Mouse (Mus musculus) telencephalon, adult 2 months (tissue): ENCODE results near the gene Foxp1.

Experiments
- DNase-seq: peaks from one replicate; pipeline ENCODE4 v3.0.0-alpha.2; 2011; ENCODE audit warnings: low read depth, low spot score

The Foxp1 gene

DNA sequence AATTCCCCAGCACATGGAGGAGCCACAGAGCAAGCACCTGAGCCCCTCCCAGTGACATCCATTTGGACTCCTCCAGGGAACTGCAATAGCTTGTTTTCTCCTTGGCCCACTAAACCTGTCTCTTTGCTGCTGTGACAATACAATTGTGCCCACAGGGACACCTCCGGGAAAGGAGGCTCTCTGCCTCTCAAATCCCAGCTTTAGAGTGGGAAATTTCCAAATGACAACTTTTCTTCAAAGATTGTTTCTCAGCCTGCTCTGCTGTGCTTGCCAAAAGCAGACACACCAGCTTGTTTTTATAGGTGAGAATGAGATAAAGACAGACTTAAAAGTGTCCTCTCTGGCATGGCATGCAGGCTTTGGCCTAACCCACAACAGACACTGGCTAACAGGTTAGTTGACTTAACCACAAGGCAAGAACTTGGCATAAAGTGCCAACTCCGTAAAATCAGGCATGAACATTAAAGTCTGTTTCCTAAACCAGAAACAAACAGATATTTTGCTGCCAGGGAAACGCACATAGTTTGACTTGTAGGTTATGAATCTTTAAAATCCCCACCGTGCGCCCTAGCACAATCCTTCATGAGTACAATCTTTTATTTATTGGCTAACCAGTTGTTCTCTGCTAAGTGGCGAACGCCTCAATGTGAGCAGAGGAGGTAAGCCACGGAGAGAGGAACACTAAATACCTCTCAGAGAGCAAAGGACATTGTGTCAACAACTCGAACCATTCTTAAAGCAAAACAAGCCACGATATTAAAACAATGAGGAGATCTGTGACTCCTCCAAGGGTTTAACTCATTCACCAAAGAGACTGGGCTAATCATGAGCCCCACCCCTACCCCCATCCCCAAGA lies 379.4 kb downstream of the Foxp1 start:
- DNase-seq, result no peak

- no peak for DNase-seq
Measured at GRCm38 (mm10) chr6:99138041-99138440, 384.5 kb downstream of the Foxp1 start.

- DNase-seq, result no peak
Measured at GRCm38 (mm10) chr6:99137071-99137470, 385.4 kb downstream of the Foxp1 start.

DNA sequence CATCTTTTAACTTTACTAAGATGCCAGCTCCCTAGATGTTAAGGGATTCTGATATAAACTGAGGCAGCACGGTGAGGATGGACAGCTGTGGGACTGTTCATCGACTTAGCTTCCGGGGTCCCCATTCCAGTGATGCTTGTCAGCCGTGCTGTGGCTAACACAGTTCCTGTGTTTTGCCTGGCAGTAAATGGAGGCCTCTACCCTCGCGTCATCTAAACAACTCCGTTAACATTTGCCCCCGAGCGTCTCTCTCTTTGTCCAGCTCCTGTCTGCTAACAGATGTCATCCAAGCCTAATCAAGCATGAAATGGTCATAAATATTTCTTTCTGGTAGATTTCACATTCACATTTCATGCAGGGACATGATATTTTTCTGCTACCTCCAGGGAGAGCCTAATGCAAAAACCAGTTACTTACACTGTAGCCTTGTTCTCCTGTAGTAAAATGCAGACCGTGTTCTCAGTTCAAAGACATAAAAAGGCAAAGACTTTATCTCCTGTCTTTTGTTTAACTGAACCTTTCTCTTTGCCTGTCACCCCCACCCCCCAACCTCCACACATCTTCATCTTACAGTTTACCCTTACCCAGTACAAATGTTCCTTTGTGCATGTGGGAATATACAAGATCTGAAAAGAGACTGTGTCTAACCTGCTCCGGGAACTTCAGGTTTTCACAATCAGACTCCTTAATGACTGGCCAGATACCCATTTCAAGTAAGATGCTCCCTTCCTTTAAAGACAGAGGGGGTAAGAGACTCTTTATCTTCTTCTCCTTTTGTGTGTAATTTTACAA lies 386.4 kb downstream of the Foxp1 start:
- no peak for DNase-seq

DNA sequence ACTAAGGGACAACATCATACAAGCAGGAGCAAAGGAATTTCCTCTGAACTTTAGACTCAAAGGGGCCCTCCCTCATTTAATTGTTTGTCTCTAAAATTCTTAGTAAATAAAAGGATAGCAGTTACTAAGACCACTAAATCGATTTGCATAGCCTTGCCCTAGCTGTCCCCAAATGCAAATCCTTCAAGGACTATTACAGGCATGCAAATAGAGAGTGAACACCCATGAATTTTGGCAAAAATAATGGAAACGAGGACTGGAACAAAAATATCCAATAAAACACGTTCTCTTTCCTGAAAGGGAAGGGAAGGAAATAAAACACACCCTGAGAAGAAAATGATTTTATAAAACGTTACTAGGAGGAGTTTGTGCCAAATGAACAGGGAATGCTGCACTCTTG lies 390.7 kb downstream of the Foxp1 start:
- no peak for DNase-seq

GRCm38 (mm10) chr6:99130758-99131410 lies 391.6 kb downstream of the Foxp1 start:
- no peak for DNase-seq

- DNase-seq, result no peak
Measured at GRCm38 (mm10) chr6:99126717-99127116, 395.8 kb downstream of the Foxp1 start.

DNA sequence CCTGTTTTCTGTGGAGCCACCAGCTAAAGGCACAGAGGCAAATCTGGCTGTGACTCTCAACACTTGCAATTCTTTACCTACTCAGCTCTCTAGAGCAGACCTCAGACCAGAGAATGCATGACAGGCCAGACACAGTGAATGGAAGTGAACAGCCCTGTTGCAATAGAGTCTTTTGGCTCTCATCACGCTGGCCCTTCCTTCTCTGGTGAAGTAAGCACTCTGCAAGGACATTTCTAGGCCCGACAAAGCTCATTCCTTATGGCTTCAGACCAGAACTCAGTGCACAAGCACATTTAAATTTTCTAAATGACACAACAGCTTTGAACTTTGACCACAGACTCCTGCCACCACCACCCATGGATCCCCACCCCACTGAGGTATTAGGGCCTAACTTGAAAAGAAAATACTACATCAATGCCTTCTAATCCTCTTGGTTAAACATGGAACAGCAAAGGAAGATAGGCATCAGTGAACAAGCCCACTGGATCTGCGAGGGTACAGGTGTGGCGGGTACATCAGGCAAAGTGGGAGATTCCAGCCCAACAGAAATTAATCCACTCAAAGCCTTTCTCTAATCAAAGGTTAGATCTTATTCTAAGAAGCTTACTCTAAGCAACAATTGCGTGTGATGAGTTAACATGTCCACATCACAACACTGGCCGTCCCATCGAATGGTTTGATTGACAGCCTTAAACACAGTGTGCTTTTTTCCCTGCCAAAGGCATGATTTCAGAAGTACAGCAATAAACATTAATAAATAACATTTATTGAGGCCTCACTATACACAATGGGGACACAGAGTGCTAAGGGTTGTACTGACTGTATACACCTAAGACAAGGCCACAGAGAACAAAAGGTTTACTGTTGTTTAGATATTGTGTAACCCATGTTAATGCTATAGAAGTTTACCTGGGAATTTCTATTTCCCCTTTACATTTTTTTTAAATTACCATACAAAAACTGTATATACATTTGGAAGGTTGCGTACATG lies 401.4 kb downstream of the Foxp1 start:
- no peak for DNase-seq

DNA sequence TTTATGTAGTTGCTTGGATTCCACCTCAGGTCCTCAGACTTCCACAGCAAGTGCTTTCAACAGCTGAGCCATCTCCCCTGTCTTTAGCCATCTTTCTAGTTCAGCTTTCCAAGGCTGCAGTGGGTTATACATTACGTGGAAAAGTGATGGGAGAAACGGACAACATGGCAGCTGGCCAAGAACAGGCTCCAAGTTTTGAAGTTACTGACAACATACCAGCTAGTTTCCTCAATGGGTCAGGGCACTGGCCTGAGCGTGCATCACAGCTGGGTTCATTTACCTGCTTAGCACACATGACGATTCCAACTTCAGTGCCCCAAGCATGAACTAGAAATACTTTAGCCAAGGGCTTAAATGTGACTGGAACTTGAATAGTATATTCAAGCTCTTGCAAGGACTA lies 404.0 kb downstream of the Foxp1 start:
- no peak for DNase-seq

- no peak for DNase-seq
Measured at GRCm38 (mm10) chr6:99117411-99117810, 405.1 kb downstream of the Foxp1 start.

GRCm38 (mm10) chr6:99111856-99112255 lies 410.7 kb downstream of the Foxp1 start:
- DNase-seq, result no peak

GRCm38 (mm10) chr6:99108417-99108816 lies 414.1 kb downstream of the Foxp1 start:
- DNase-seq, result no peak

GRCm38 (mm10) chr6:99107674-99108073 lies 414.8 kb downstream of the Foxp1 start:
- DNase-seq, result no peak

- no peak for DNase-seq
Measured at GRCm38 (mm10) chr6:99107081-99107482, 415.4 kb downstream of the Foxp1 start.

DNA sequence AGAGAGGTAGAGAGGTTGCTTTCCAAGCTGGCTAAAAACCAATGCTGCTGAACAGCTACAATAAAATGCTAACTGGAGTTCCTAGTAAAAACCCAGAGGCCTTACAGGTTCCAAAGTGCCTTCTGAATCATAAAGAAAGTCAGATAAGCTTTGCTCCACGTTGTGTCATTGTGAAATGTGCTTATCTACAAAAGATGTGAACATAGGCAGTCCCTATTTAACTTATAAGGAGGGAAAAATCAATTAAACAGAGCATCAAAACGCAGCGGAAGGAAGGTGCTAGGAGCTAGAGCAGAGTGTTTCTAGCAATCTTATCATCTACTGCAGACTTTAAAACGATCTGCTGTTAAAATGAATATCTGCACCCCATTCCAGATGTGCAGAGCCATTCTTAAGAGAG lies 416.5 kb downstream of the Foxp1 start:
- DNase-seq, result no peak

- no peak for DNase-seq
Measured at GRCm38 (mm10) chr6:99104446-99104845, 418.1 kb downstream of the Foxp1 start.

GRCm38 (mm10) chr6:99103911-99104310 lies 418.6 kb downstream of the Foxp1 start:
- DNase-seq, result no peak

DNA sequence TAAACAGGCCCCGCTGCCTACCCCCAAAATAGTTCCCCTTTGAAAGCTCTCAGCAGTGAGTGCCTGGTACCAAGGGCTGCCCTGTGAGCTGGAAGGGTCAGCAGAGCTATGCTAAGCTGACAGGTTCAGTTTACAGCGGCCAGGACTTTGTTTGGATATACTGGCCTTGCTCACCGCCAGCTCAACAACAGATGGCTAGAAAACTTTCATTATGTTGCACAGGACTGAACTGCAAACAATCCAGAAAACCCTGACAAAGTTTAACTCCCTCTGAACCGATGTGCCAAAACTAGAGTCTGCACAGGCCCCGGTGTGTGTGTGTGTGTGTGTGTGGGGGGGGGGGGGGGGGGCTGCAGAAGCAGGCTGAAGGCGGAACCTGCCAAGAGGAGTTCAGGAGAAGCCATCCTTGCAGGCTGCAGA lies 421.0 kb downstream of the Foxp1 start:
- no peak for DNase-seq

- DNase-seq, result no peak
Measured at GRCm38 (mm10) chr6:99100331-99100730, 422.2 kb downstream of the Foxp1 start.

- DNase-seq, result no peak
Measured at GRCm38 (mm10) chr6:99099781-99100180, 422.7 kb downstream of the Foxp1 start.

- DNase-seq, result no peak
Measured at GRCm38 (mm10) chr6:99097191-99097590, 425.3 kb downstream of the Foxp1 start.
